Mouse (Mus musculus): ENCODE measurements around the gene Klrb1f. TPM values are rescaled to one million over a fixed set of nuclear protein-coding genes. Genes with fewer than 3 reads are reported as not detected.
"Not testable (repeated sequence)": the region's sequence is repeated elsewhere in the genome, so short reads cannot be mapped to it uniquely, and the experiment has no call there.

Gene Klrb1f
- total RNA-seq, 2 experiments from 2014 or later: not detected

DNA sequence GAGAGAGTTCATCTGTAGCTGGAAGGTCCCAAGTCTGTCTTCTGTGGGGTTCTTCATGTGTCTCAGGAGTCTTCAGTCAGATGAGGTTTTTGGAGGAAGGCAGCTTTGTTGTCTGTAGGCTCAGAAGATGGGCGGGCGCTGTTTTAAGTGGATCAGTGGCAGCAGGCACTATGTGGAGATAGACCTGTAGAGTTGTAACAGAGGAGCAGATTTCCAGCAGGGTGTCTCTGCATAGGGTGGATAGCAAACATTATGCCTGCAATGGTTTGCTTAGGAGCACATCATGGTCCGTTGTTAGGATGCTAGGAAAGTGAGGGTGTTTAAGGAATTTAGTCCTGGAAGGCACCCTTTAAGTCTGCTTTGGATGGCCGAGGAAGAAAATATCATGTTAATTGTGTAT is 2.7 kb downstream of the Klrb1f start:
- no peak for DNase-seq (ENCODE audit: low spot score in 2 of 2)

- DNase-seq (ENCODE audit: low spot score in 2 of 2): peak in 1 of 2 experiments; percentile 29
These were observed 3.3 kb downstream of the Klrb1f start for GRCm38 (mm10) chr6:129048857-129049473.

DNA sequence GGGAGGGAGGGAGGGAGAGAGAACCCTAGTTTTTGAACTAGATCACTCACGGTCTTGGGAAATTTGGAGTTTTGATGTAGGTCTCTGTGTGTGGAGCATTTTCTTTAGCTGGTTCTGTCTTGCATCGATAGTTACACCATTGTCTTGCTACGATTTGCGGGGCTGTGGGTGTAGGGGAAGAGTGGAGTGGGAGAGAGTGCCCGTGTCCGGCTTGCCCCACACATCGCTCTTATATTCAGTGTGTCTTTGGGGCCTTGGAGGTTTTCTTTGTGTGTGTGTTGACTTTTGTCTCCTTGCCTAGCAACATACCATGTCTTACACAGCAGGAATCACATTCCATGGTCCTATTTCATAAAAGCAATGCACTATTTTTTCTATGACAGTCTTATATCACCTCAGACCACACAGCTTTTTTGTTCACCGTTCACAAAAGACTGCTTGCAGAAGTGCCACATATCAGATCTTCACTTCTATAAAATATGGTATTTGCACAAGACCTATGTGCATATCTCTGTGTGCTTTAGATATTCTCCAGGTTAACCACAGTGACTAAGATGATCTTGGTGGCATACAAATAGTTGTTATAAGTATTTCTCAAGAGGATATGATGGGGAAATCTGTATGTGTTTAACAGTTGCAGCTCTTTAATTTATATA is 4.0 kb downstream of the Klrb1f start:
- no peak for DNase-seq (ENCODE audit: low spot score in 2 of 2)

DNA sequence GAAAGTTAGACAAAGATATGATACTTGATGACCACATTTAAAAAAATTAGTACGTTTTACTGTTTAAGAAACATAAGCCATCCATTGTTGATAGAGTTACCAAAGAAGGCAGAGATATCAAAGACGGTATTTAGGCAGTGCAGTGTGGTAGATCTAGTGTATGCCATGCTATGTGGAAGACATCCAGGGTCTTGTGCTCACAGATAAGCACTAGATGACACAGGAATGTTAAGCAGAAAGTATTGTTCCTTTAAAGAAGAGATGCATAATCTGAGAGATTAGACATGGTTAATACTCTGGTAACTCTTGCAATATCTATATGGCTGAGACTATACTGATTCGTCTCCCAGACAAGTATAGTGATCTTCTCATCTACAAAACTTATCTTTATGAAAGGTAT is 5.4 kb downstream of the Klrb1f start:
- DNase-seq (ENCODE audit: low spot score in 2 of 2): no peak

GRCm38 (mm10) chr6:129051731-129052130 is 6.0 kb downstream of the Klrb1f start:
- no peak for DNase-seq (ENCODE audit: low spot score in 2 of 2)

GRCm38 (mm10) chr6:129056237-129056636 is 10.5 kb downstream of the Klrb1f start:
- no peak for DNase-seq (ENCODE audit: low spot score in 2 of 2)

- no peak for DNase-seq (ENCODE audit: low spot score in 2 of 2)
These were observed 12.3 kb downstream of the Klrb1f start for GRCm38 (mm10) chr6:129058013-129058412.

- DNase-seq (ENCODE audit: low spot score in 2 of 2): no peak
These were observed 19.7 kb downstream of the Klrb1f start for GRCm38 (mm10) chr6:129065407-129065806.

- DNase-seq (ENCODE audit: low spot score in 2 of 2): no peak
These were observed 20.2 kb downstream of the Klrb1f start for GRCm38 (mm10) chr6:129065857-129066256.

- DNase-seq (ENCODE audit: low spot score in 2 of 2): no peak
These were observed 20.8 kb downstream of the Klrb1f start for GRCm38 (mm10) chr6:129066530-129066929.

DNA sequence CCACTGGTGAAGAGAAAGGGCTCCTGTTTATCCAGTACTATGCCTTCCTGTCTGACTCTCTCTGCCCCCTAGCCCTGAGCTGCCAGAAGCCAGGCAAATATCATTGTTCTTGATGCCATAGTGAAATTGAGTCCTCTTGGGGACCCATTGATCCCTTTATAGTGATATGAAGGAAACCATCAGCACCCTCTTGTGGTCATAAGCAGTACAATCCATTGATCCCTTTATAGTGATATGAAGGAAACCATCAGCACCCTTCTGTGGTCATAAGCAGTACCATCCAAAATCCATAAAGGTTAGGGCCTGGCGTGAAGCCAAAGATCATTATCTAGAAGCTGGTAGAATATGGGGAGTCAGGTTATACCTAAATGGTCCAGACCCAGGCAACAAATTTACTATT is 21.3 kb downstream of the Klrb1f start:
- no peak for DNase-seq (ENCODE audit: low spot score in 2 of 2)

- no peak for DNase-seq (ENCODE audit: low spot score in 2 of 2)
These were observed 39.4 kb downstream of the Klrb1f start for GRCm38 (mm10) chr6:129085098-129085497.

GRCm38 (mm10) chr6:129086031-129086430 is 40.3 kb downstream of the Klrb1f start:
- not testable (repeated sequence) for DNase-seq (ENCODE audit: low spot score in 2 of 2)

GRCm38 (mm10) chr6:129088161-129088560 is 42.5 kb downstream of the Klrb1f start:
- no peak for DNase-seq (ENCODE audit: low spot score in 2 of 2)

GRCm38 (mm10) chr6:129088596-129088995 is 42.9 kb downstream of the Klrb1f start:
- DNase-seq (ENCODE audit: low spot score in 2 of 2): not testable (repeated sequence)

- DNase-seq (ENCODE audit: low spot score in 2 of 2): no peak
These were observed 49.5 kb downstream of the Klrb1f start for GRCm38 (mm10) chr6:129095166-129095565.

- no peak for DNase-seq (ENCODE audit: low spot score in 2 of 2)
These were observed 52.2 kb downstream of the Klrb1f start for GRCm38 (mm10) chr6:129097929-129098328.

GRCm38 (mm10) chr6:129100794-129101193 is 55.1 kb downstream of the Klrb1f start, which contains the start of gene Clec2e:
TSS of gene Clec2e (minus strand) at chr6:129100913.
- DNase-seq (ENCODE audit: low spot score in 2 of 2): not testable (repeated sequence)

DNA sequence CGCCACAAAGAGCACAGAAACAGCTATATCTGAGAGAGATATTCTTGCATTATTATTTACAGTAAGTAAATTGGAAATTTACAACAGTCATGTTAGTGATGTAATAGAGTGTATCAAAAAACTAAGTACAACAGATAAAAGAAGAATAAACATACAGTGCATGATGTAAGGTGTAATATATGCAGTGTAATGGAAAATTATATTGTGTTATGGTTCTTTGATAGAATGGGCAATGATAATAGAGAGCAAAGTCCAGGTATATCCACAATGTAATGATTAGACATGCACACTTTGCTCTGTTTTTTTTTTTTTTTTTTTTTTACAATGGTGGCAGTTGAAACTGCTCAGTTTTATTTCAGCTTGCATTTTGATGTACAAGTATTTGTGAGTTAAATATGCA is 55.9 kb downstream of the Klrb1f start:
- DNase-seq (ENCODE audit: low spot score in 2 of 2): no peak

GRCm38 (mm10) chr6:129102858-129103555 is 57.3 kb downstream of the Klrb1f start:
- no peak for DNase-seq (ENCODE audit: low spot score in 2 of 2)

Data from adrenal gland, postnatal 4 days (tissue).